17 mouse cellular contexts compared by ENCODE assay signal in the genomic region with DNA sequence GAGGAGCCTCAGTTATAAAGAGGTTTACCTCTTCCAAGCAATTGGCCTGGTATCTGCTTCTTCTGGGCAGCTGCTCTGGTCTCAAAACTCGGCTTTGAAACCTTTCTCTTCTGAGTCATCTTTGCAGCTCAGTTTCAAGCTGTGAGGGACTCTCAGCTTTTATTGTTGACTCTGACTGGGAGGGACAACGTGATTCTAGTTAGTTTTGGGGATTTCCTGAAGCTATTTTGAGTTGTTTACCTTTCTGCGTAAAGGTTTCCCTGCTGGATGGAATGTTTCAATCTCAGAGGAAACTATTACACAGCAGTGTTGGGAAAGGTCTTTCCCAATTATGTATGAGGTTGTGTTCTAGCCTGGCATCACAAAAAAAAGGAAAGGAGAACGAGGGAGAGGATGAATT. TPM values are rescaled to one million over a fixed set of nuclear protein-coding genes. Genes with fewer than 3 reads are reported as not detected.
DNase-seq lines count a peak whose midpoint lies in the region; ATAC-seq and TF ChIP-seq lines count a peak whose summit lies in the region.
"Had no signal": no experiment of that assay in that cellular context is flagged by ENCODE, and none has a peak within 500 bp of the region (broad histone marks: within the 10 kb centered on the region; RNA-seq: fewer than 3 reads in every experiment).

No protein-coding gene starts in this region.

- peaks cover 19% of the 10 kb centered on the region for H3K4me1 ChIP-seq in forebrain, embryonic 10.5 days
- H3K4me1 ChIP-seq in forebrain, postnatal 0 days (ENCODE audit: insufficient read depth): peaks cover 5% of the 10 kb centered on the region; the same call in 1 of the 2 replicates
- H3K4me1 ChIP-seq in liver, adult 2 months (ENCODE audit: control insufficient read depth, insufficient read depth, low read length): peaks cover 4% of the 10 kb centered on the region; the same call in 1 of the 2 replicates
- peaks cover 25% of the 10 kb centered on the region for H3K4me1 ChIP-seq in liver, embryonic 13.5 days (replicated peaks)

- peak overlapping the region; percentile 83; the same call in 1 of the 2 replicates for H3K4me3 ChIP-seq in forebrain, embryonic 10.5 days
- no peak overlapping the region for H3K4me3 ChIP-seq in forebrain, postnatal 0 days (ENCODE audit: low read depth, low read length)
- H3K4me3 ChIP-seq in liver, adult 2 months (ENCODE audit: insufficient read depth, low read depth, low read length): no peak overlapping the region
- H3K4me3 ChIP-seq in liver, embryonic 13.5 days (replicated peaks): peak overlapping the region; percentile 85; the same call in 1 of the 2 replicates

- no peak overlapping the region for H3K9ac ChIP-seq in forebrain, postnatal 0 days
- no peak overlapping the region for H3K9ac ChIP-seq in liver, adult 2 months (ENCODE audit: low read depth, low read length)
- H3K9ac ChIP-seq in liver, embryonic 13.5 days: peak overlapping the region; percentile 91; the same call in 1 of the 2 replicates

- no peaks in the 10 kb centered on the region for H3K9me3 ChIP-seq in forebrain, embryonic 10.5 days
- H3K9me3 ChIP-seq in forebrain, postnatal 0 days (ENCODE audit: low read length): no peaks in the 10 kb centered on the region
- H3K9me3 ChIP-seq in liver, embryonic 13.5 days (replicated peaks): no peaks in the 10 kb centered on the region

- no peak overlapping the region for H3K4me2 ChIP-seq in forebrain, postnatal 0 days (ENCODE audit: low read depth)
- peak overlapping the region; percentile 85 for H3K4me2 ChIP-seq in liver, embryonic 13.5 days

- WGBS in forebrain, embryonic 10.5 days: 83% methylated on average over 4 of the region's 4 CpGs
- 77% methylated on average over 4 of the region's 4 CpGs for WGBS in forebrain, postnatal 0 days
- 42% methylated on average over 4 of the region's 4 CpGs for WGBS in liver, adult 2 months
- 69% methylated on average over 4 of the region's 4 CpGs for WGBS in liver, embryonic 13.5 days (ENCODE audit: insufficient replicate concordance)

- DNase-seq in forebrain, embryonic 10.5 days (ENCODE audit: extremely low spot score, low spot score): no peak
- no peak for DNase-seq in forebrain, postnatal 0 days
- DNase-seq in liver, adult 2 months (ENCODE audit: extremely low read depth, low read depth, low spot score): peak; percentile 7
- DNase-seq in liver: no peak
- peak; percentile 38 for DNase-seq in R1 (ENCODE audit: low read depth, low spot score)
- no peak for DNase-seq in liver, embryonic 13.5 days
- DNase-seq in cerebellum, adult 11 months: no peak
- DNase-seq: cerebellum, adult 9-10 months; embryo, embryonic 11 days; kidney, postnatal 4 days; lung, postnatal 10 days; thymus, postnatal 36 days had no signal

- peaks cover 46% of the 10 kb centered on the region for H3K36me3 ChIP-seq in forebrain, embryonic 10.5 days (replicated peaks)
- H3K36me3 ChIP-seq in forebrain, postnatal 0 days (ENCODE audit: insufficient read depth): peaks cover 34% of the 10 kb centered on the region
- H3K36me3 ChIP-seq in liver, adult 2 months (ENCODE audit: control insufficient read depth, insufficient read depth, low read length): peaks cover 27% of the 10 kb centered on the region
- peaks cover 45% of the 10 kb centered on the region for H3K36me3 ChIP-seq in liver, embryonic 13.5 days

- no peak for ATAC-seq in forebrain, postnatal 0 days
- no peak for ATAC-seq in liver, embryonic 13.5 days (ENCODE audit: low read depth)
- ATAC-seq in monocyte, adult 5-6 weeks (replicated peaks; ENCODE audit: insufficient number of reproducible peaks, low FRiP score, low TSS enrichment, poor library complexity, severe bottlenecking): no peak

- no peak for TF ChIP-seq POLR2A in liver, adult 2 months (IDR thresholded peaks at IDR 0.05; ENCODE audit: extremely low read depth, insufficient read depth, low read length)

- no peak overlapping the region for H3K27ac ChIP-seq in forebrain, embryonic 10.5 days
- H3K27ac ChIP-seq in forebrain, postnatal 0 days (ENCODE audit: low read depth, low read length): no peak overlapping the region
- H3K27ac ChIP-seq in liver, adult 2 months (replicated peaks; ENCODE audit: insufficient read depth, low read depth, low read length): no peak overlapping the region
- peak overlapping the region; percentile 99 for H3K27ac ChIP-seq in liver, embryonic 13.5 days

- peaks cover 5% of the 10 kb centered on the region; the same call in 1 of the 2 replicates for H3K79me2 ChIP-seq in liver, adult 2 months (ENCODE audit: control insufficient read depth, insufficient read depth, low read length)

- no peaks in the 10 kb centered on the region for H3K27me3 ChIP-seq in forebrain, embryonic 10.5 days (ENCODE audit: poor library complexity, severe bottlenecking)
- no peaks in the 10 kb centered on the region for H3K27me3 ChIP-seq in forebrain, postnatal 0 days (ENCODE audit: insufficient read depth, low read length)
- no peaks in the 10 kb centered on the region for H3K27me3 ChIP-seq in liver, adult 2 months (ENCODE audit: control insufficient read depth, insufficient read depth, low read length)
- H3K27me3 ChIP-seq in liver, embryonic 13.5 days: no peaks in the 10 kb centered on the region

- TF ChIP-seq CTCF in forebrain, postnatal 0 days (IDR thresholded peaks at IDR 0.05; ENCODE audit: low read depth): no peak
- no peak for TF ChIP-seq CTCF in liver, adult 2 months (IDR thresholded peaks at IDR 0.05; ENCODE audit: low read depth, low read length)

RNA-seq across cellular contexts. Expression of a gene that starts 1.7 kb away (rescaled TPM):
- polyA plus RNA-seq in forebrain, embryonic 10.5 days (2016; fragmentation: Nextera tagmentation; extraction: Ambion mirVana): 151 and 158 TPM in 2 replicates
- 91.7 and 120 TPM in 2 replicates for total RNA-seq in forebrain, postnatal 0 days (2014; rRNA removed)
- 114 and 128 TPM in 2 replicates for polyA plus RNA-seq in forebrain, postnatal 0 days (2015; fragmentation: Nextera tagmentation; extraction: Ambion mirVana)
- 26.2 and 27.1 TPM in 2 replicates for total RNA-seq in liver, adult 2 months (2014; rRNA removed)
- 18.8 and 23.0 TPM in 2 replicates for polyA plus RNA-seq in liver, adult 2 months (2012; rRNA removed)
- 83.0 and 87.8 TPM in 2 replicates for polyA plus RNA-seq in liver, embryonic 13.5 days (2015; fragmentation: Nextera tagmentation; extraction: Ambion mirVana)
- 87.5 to 134 TPM (median 104 TPM) in 3 replicates for total RNA-seq in monocyte, adult 5-6 weeks (2017)

RNA-seq across cellular contexts. Expression of a gene that starts 5.6 kb away (rescaled TPM):
- 0.25 TPM in 1 of 2 replicates, not detected in the other for polyA plus RNA-seq in forebrain, embryonic 10.5 days (2016; fragmentation: Nextera tagmentation; extraction: Ambion mirVana)
- total RNA-seq in forebrain, postnatal 0 days (2014; rRNA removed): not detected in 2 replicates
- not detected in 2 replicates for polyA plus RNA-seq in forebrain, postnatal 0 days (2015; fragmentation: Nextera tagmentation; extraction: Ambion mirVana)
- total RNA-seq in liver, adult 2 months (2014; rRNA removed): not detected in 2 replicates
- not detected in 2 replicates for polyA plus RNA-seq in liver, adult 2 months (2012; rRNA removed)
- polyA plus RNA-seq in liver, embryonic 13.5 days (2015; fragmentation: Nextera tagmentation; extraction: Ambion mirVana): 0.06 TPM in 2 replicates
- total RNA-seq in monocyte, adult 5-6 weeks (2017): not detected in 3 replicates
- total RNA-seq: gastrocnemius, adult 8-10 months; left cerebral cortex, adult 8-10 months; MEL had no signal
- polyA plus RNA-seq: forebrain, embryonic 11.5 days had no signal

RNA-seq across cellular contexts. Expression of a gene that starts 21.6 kb away (rescaled TPM):
- 92.3 and 92.4 TPM in 2 replicates for polyA plus RNA-seq in forebrain, embryonic 10.5 days (2016; fragmentation: Nextera tagmentation; extraction: Ambion mirVana)
- 252 and 369 TPM in 2 replicates for total RNA-seq in forebrain, postnatal 0 days (2014; rRNA removed)
- polyA plus RNA-seq in forebrain, postnatal 0 days (2015; fragmentation: Nextera tagmentation; extraction: Ambion mirVana): 207 and 270 TPM in 2 replicates
- 20.2 and 23.8 TPM in 2 replicates for total RNA-seq in liver, adult 2 months (2014; rRNA removed)
- 28.6 and 30.7 TPM in 2 replicates for polyA plus RNA-seq in liver, adult 2 months (2012; rRNA removed)
- polyA plus RNA-seq in liver, embryonic 13.5 days (2015; fragmentation: Nextera tagmentation; extraction: Ambion mirVana): 29.6 and 35.7 TPM in 2 replicates
- total RNA-seq in monocyte, adult 5-6 weeks (2017): 47.3 to 71.5 TPM (median 52.6 TPM) in 3 replicates

RNA-seq across cellular contexts. Expression of a gene that starts 39.4 kb away (rescaled TPM):
- 17.5 and 18.3 TPM in 2 replicates for polyA plus RNA-seq in forebrain, embryonic 10.5 days (2016; fragmentation: Nextera tagmentation; extraction: Ambion mirVana)
- 11.7 and 17.7 TPM in 2 replicates for total RNA-seq in forebrain, postnatal 0 days (2014; rRNA removed)
- 8.2 and 11.0 TPM in 2 replicates for polyA plus RNA-seq in forebrain, postnatal 0 days (2015; fragmentation: Nextera tagmentation; extraction: Ambion mirVana)
- 5.2 and 5.3 TPM in 2 replicates for total RNA-seq in liver, adult 2 months (2014; rRNA removed)
- polyA plus RNA-seq in liver, adult 2 months (2012; rRNA removed): 2.4 and 2.8 TPM in 2 replicates
- polyA plus RNA-seq in liver, embryonic 13.5 days (2015; fragmentation: Nextera tagmentation; extraction: Ambion mirVana): 10.2 and 10.7 TPM in 2 replicates
- 2.3 to 4.3 TPM (median 3.8 TPM) in 3 replicates for total RNA-seq in monocyte, adult 5-6 weeks (2017)

Comparison
In these comparisons a context has a peak if more than half of its experiments do, and no peak if none do; other contexts are left out.
1. DNase-seq: peak in liver, adult 2 months (single experiment) and R1 (single experiment); none in forebrain, embryonic 10.5 days (single experiment), forebrain, postnatal 0 days (single experiment), liver (single experiment), liver, embryonic 13.5 days (single experiment) and cerebellum, adult 11 months (single experiment).
2. H3K4me3 ChIP-seq: peak in forebrain, embryonic 10.5 days (single experiment) and liver, embryonic 13.5 days (single experiment); none in forebrain, postnatal 0 days (single experiment) and liver, adult 2 months (single experiment).